Mouse (Mus musculus) lung, adult 2 months (tissue): ENCODE data around the gene Pde8a. TPM values are rescaled to one million over a fixed set of nuclear protein-coding genes. Genes with fewer than 3 reads are reported as not detected.

Experiments
- DNase-seq: peaks from one replicate; pipeline ENCODE4 v3.0.0; 2022
- H3K4me1 ChIP-seq: fragments of 200-500 bp; 2 replicates; pipeline ENCODE4 v1.6.1; 2011; ENCODE audit warnings: low read length; ENCODE audit not compliant: control insufficient read depth, insufficient read depth
- H3K4me3 ChIP-seq: fragments of 200-500 bp; replicated peaks from 2 replicates; pipeline ENCODE3; 2011; ENCODE audit warnings: low read depth, mild to moderate bottlenecking, control low read depth, low read length; ENCODE audit errors: extremely low read depth
- CTCF ChIP-seq: fragments of 200-500 bp; IDR thresholded peaks from 2 replicates; pipeline ENCODE4 v1.5.1; 2011; ENCODE audit warnings: mild to moderate bottlenecking, low read length, control low read depth; ENCODE audit not compliant: insufficient read depth
- POLR2A ChIP-seq: fragments of 200-500 bp; IDR thresholded peaks from 2 replicates; pipeline ENCODE4 v1.6.1; 2011; ENCODE audit warnings: low read depth, mild to moderate bottlenecking, control low read depth, low read length, borderline replicate concordance; ENCODE audit errors: extremely low read depth
- WGBS: fragments of 180-500 bp; shearing (Covaris S2); methylation state at CpG from one replicate; pipeline ENCODE4 v1.1.7; 2018; 5-methylcytosine and 5-hydroxymethylcytosine counted together
- polyA plus RNA-seq: library from polyadenylated mRNA; depleted of rRNA; stranded (reverse); fragments of >200 nt; gene quantifications from 2 replicates; pipeline ENCODE4 v1.2.3, GENCODE M21; 2012

Pde8a gene
- polyA plus RNA-seq, 1 experiment: 14.4 TPM

DNA sequence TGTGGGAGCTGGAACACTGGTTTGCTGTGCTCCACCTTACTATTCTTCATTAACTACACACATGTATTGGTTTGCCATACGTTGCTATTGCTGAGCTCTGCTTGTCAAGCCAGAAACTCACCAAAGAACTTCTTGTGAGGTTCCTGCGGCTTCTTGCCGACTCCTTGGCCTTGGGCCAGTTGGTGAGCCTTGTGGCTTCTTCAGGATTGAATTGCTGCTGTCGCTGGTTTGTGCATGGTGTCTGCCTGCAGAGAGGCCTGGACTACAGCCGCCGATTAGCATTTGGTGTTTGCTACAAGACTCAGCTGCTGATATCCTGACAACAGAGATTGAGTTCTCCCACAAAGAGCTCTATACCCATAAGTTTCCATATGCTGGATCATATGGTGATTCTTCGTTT is 10.9 kb downstream of the Pde8a start:
- WGBS: 81% methylated on average over 7 of the region's 7 CpGs
- Histone ChIP-seq H3K4me1 (no peaks in the 10 kb centered on the region; the same call in 1 of the 2 replicates), H3K4me3 (no peak overlapping the region)
- DNase-seq: no peak
- TF ChIP-seq POLR2A (no peak), CTCF (no peak)

DNA sequence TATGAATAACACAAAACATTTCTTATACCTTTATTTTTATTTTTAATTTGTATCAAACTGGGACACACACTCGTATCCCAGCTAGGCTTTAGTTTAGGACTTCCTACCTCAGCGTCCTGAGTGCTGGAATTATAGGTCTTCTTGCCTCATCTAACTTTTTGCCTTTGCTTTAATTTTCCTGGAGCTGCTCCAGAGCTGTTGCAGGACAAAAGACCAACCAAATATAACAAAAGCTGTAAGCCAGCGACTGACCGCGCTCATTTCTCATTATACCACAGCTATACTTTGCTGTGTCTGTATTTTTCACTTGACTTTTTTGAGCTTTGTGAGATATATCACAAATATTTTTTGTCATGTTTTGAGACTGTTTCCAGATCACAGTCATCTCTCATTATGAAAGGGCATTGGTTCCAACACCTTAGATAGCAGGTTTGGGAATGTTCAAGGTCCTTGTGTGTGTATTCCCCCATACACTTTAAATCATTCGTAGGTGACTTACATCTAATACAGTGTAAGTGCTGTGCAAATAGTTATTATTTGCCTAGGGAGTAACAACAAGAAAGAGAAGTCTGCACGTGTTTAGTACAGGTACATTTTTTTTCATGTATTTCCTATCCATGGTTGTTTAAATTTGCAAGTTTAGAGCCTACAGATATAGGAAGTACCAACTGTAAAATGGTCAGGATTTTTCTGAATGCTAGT is 16.8 kb downstream of the Pde8a start:
- H3K4me3 ChIP-seq: no peak overlapping the region
- H3K4me1 ChIP-seq: peaks cover 6% of the 10 kb centered on the region
- 69% methylated on average over 7 of the region's 7 CpGs for WGBS
- no peak for DNase-seq
- TF ChIP-seq CTCF: no peak
- TF ChIP-seq POLR2A: no peak

DNA sequence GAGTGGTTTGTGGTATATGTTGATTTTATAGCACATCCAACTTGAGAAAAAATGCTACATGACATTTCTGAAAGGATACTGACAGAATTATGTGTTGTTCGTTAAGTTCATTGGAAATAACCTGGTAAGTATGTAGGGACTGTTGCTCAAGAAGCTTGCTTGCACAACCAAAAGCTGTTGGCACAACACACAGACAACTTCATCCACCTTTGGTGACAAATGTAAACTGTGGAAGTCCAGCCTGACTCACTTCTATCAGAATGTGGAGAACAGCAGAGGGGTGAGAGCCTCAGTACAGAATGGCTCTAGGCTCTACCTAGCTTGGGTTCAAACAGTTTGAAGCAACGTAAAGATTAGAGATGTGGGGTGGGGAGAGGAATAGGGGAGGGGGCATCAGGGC is 19.3 kb downstream of the Pde8a start:
- no peak for DNase-seq
- peaks cover 9% of the 10 kb centered on the region for H3K4me1 ChIP-seq
- no peak for TF ChIP-seq CTCF
- no peak for TF ChIP-seq POLR2A
- H3K4me3 ChIP-seq: no peak overlapping the region
- WGBS: 67% methylated on average over 2 of the region's 2 CpGs

DNA sequence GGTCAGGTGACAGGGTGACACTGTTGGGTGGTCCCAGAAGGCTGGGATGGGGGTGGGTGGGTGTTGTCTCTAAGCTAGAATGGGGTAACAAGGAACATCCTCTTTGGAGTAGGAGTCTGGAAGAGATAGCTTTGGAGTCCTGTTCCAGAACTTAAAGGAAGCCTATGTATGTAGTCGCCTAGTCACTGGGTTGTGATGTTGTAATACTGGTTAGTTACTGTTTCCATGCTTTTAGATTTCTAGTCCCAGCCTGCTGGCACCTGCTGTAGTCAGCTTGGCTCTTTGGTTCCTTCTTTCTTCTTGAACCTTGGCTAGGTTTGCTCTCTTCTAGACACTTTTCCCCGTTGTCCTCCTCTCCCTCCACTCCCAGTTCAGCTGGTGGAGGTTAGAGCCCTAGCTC is 21.7 kb downstream of the Pde8a start:
- DNase-seq: no peak
- 75% methylated on average over 2 of the region's 2 CpGs for WGBS
- no peak overlapping the region for H3K4me3 ChIP-seq
- TF ChIP-seq CTCF: no peak
- TF ChIP-seq POLR2A: no peak
- peaks cover 7% of the 10 kb centered on the region for H3K4me1 ChIP-seq

- TF ChIP-seq POLR2A (no peak), CTCF (no peak)
- DNase-seq: no peak
- Histone ChIP-seq H3K4me1 (peaks cover 7% of the 10 kb centered on the region), H3K4me3 (no peak overlapping the region)
- WGBS: 59% methylated on average over 4 of the region's 4 CpGs
Measured at GRCm38 (mm10) chr7:81235600-81236223, 22.3 kb downstream of the Pde8a start.

GRCm38 (mm10) chr7:81243361-81243760 is 30.0 kb downstream of the Pde8a start:
- 43% methylated on average over 5 of the region's 5 CpGs for WGBS
- Histone ChIP-seq H3K4me3 (no peak overlapping the region), H3K4me1 (no peaks in the 10 kb centered on the region)
- no peak for DNase-seq
- TF ChIP-seq CTCF: no peak
- TF ChIP-seq POLR2A: no peak

GRCm38 (mm10) chr7:81249854-81250279 is 36.5 kb downstream of the Pde8a start:
- 79% methylated on average over 3 of the region's 3 CpGs for WGBS
- no peak overlapping the region for H3K4me3 ChIP-seq
- DNase-seq: no peak
- no peaks in the 10 kb centered on the region; the same call in 1 of the 2 replicates for H3K4me1 ChIP-seq
- TF ChIP-seq CTCF: no peak
- no peak for TF ChIP-seq POLR2A

DNA sequence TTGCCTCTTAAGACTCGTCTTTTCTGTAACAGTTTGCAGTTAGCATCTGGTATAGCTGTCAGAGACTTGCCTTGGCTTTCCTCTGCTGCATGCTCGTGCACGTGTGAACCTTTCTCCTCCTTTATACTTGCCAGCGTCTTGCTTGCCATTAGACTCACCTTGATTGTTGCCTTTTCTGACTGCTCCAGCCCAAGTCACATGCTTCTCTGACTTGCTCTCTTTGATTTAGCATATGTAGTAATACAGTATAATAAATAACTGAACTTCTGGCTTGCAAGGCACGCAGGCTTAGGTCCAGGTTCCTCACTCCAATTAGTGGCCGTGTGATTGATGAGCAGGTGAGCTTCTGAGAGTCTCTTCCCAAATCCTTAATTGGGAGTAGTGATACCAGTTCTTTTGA is 37.2 kb downstream of the Pde8a start:
- WGBS: 79% methylated on average over 6 of the region's 6 CpGs

DNA sequence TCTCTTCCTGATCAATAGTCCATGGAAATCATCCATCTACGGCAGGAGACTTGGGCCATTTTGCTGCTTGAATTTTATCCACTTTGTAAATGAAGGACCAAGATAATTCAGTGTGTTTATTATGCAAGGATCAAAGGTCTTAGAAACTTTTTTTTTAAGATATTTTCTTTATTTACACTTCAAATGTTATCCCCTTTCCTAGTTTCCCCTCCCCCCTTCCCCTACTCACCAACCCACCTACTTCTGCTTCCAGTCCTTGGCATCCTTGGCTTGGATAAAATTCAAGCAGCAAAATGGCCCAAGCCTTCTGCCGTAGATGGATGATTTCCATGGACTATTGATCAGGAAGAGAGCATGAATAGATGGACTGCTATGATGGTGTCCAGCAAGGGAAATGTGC is 38.1 kb downstream of the Pde8a start:
- H3K4me3 ChIP-seq: no peak overlapping the region
- 90% methylated on average over 2 of the region's 2 CpGs for WGBS
- no peak for DNase-seq
- TF ChIP-seq POLR2A (no peak), CTCF (no peak)
- no peaks in the 10 kb centered on the region; the same call in 1 of the 2 replicates for H3K4me1 ChIP-seq

More for the DNA sequence above, 37.2 kb downstream of the Pde8a start:
- no peak for DNase-seq
- H3K4me3 ChIP-seq: no peak overlapping the region
- no peaks in the 10 kb centered on the region; the same call in 1 of the 2 replicates for H3K4me1 ChIP-seq
- TF ChIP-seq POLR2A (no peak), CTCF (no peak)

DNA sequence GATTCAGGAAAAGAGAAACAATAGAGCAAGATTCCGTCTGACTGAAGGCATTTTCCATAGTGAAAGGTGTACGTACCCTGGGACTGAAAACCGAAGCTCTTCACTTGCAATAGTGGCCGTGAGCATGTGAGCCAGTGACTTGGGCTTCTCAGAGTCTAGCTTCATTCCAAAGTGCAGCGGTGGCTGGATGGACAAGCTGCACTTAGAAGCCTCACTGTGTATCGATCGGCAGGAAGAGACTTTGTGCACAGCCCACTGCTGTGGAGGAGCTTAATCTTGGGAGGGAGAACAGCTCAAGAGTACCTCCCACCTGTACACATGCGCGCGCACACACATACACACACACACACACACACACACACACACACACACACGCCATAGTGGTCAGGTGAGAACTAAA is 39.9 kb downstream of the Pde8a start:
- no peak overlapping the region for H3K4me3 ChIP-seq
- H3K4me1 ChIP-seq: no peaks in the 10 kb centered on the region; the same call in 1 of the 2 replicates
- DNase-seq: no peak
- no peak for TF ChIP-seq POLR2A
- no peak for TF ChIP-seq CTCF
- 63% methylated on average over 11 of the region's 11 CpGs for WGBS

GRCm38 (mm10) chr7:81254579-81254978 is 41.2 kb downstream of the Pde8a start:
- no peak for DNase-seq

More at GRCm38 (mm10) chr7:81254579-81254978, 41.2 kb downstream of the Pde8a start:
- Histone ChIP-seq H3K4me1 (no peaks in the 10 kb centered on the region; the same call in 1 of the 2 replicates), H3K4me3 (no peak overlapping the region)
- TF ChIP-seq CTCF: no peak
- TF ChIP-seq POLR2A: no peak
